Mouse (Mus musculus) erythroblast, embryonic 14.5 days (primary cell): ENCODE data around the gene Gns. TPM values are rescaled to one million over a fixed set of nuclear protein-coding genes. Genes with fewer than 3 reads are reported as not detected.

Experiments used
- H3K27me3 ChIP-seq: 2 replicates; pipeline ENCODE4 v1.6.1; 2012; ENCODE audit warnings: inconsistent platforms; ENCODE audit not compliant: control insufficient read depth
- H3K36me3 ChIP-seq: 2 replicates; pipeline ENCODE4 v1.6.1; 2012; ENCODE audit warnings: mild to moderate bottlenecking, inconsistent platforms; ENCODE audit not compliant: control insufficient read depth
- H3K4me1 ChIP-seq: 2 replicates; pipeline ENCODE4 v1.6.1; 2012; ENCODE audit warnings: inconsistent platforms; ENCODE audit not compliant: control insufficient read depth
- H3K4me3 ChIP-seq: replicated peaks from 2 replicates; pipeline ENCODE3; 2012; ENCODE audit warnings: moderate library complexity, mild to moderate bottlenecking, inconsistent platforms
- H3K9me3 ChIP-seq: 2 replicates; pipeline ENCODE4 v1.6.1; 2012; ENCODE audit warnings: low read length, inconsistent platforms, mixed read lengths; ENCODE audit not compliant: control insufficient read depth
- GATA1 ChIP-seq: IDR thresholded peaks from 2 replicates; pipeline ENCODE4 v1.6.1; 2012; ENCODE audit warnings: low read length, inconsistent platforms, mixed read lengths
- TAL1 ChIP-seq: IDR thresholded peaks from 3 replicates; pipeline ENCODE4 v1.6.1; 2012; ENCODE audit warnings: low read length, inconsistent platforms, mixed read lengths
- polyA plus RNA-seq: library from polyadenylated mRNA; stranded (reverse); fragments of >175 nt; gene quantifications from 2 replicates; pipeline ENCODE4 v1.2.3, GENCODE M21; 2012

Gene Gns
- polyA plus RNA-seq, 1 experiment, result 0.21 TPM

DNA sequence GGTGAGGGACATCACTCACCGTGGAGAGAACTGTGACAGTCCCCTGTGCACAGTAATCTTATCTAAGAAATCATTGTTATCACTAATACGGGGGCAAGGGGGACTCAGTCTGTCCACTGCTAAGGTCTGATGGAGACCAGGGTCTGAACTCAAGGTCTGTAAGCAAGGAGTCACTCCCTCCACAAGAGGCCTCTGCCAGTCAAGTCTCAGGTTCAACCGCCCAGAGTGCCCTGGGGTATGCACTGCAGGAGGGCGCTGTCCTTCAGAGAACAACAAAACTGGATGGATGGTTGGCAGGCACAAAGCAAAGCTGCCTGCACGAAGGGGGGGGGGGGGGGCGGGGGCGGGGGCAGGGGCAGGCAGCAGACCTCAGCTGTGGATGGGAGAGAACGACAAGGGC, 73.2 kb downstream of the Gns start:
- Histone ChIP-seq H3K36me3 (no peaks in the 10 kb centered on the region; the same call in 1 of the 2 replicates), H3K4me1 (peaks cover 2% of the 10 kb centered on the region), H3K27me3 (no peaks in the 10 kb centered on the region), H3K9me3 (no peaks in the 10 kb centered on the region), H3K4me3 (no peak overlapping the region)
- TF ChIP-seq GATA1 (no peak), TAL1 (no peak)

DNA sequence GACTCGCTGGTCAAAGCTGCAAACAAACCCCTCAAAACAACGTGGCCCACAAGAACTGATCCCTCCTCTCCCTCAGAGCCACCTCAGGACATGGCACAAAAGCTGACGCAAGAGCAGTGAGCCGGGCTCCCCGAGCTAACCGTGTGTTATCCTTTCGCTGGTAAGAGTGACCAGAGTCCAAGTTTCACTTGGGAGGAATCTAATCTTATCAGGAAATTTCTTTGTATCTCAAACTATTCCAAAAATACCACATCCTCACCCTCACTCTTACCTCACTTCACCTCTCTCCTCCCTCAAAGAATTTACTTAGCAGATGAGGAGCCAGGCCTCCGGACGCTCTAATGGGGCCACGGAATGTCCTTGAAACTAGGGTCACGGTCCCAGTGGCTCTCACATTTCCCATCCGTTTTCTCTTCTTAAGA, 74.4 kb downstream of the Gns start:
- Histone ChIP-seq H3K9me3 (no peaks in the 10 kb centered on the region), H3K4me3 (no peak overlapping the region), H3K4me1 (no peaks in the 10 kb centered on the region), H3K36me3 (no peaks in the 10 kb centered on the region; the same call in 1 of the 2 replicates), H3K27me3 (no peaks in the 10 kb centered on the region)
- TF ChIP-seq GATA1, result no peak
- no peak for TF ChIP-seq TAL1

DNA sequence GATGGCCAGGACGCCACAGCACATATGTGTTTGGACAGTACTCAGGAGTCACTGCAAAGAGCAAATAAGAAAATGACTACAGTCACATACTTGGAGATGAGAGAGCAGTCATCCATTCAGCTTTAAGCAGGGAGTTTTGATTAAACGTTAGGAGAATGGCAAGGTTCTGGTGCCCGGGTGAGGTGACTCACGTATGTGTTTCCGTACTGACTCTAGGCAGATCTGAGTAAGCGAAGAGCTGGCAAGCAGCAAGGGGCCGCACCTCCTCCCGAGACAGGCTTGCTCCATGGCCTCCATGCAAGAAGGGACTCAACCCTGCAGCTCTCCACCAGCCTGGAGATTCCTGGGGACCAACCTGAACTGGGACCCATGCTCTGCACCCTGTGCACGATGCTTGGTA, 78.9 kb downstream of the Gns start:
- H3K4me3 ChIP-seq, result no peak overlapping the region
- TF ChIP-seq TAL1 (no peak), GATA1 (no peak)
- no peaks in the 10 kb centered on the region for H3K27me3 ChIP-seq
- H3K4me1 ChIP-seq, result no peaks in the 10 kb centered on the region
- H3K36me3 ChIP-seq, result no peaks in the 10 kb centered on the region; the same call in 1 of the 2 replicates
- H3K9me3 ChIP-seq, result no peaks in the 10 kb centered on the region

DNA sequence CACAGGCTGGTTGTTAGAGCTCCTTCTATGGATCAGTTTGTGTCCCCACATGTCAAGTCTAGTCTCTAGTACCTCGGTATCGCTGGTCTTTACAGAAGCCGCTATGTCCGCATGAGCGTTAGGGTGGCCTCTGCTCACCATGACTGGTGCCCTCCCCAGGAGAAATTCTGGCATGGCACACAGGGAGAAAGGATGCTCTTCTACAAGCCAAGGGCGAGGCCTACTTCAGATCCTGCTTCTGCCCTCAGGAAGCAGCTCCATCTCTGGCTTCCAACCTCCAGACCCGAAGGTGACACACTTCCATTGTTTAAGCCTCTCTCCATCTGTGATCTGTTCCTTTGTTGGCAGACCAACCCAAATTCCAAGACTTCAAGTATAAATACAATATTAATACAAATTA, 79.3 kb downstream of the Gns start:
- Histone ChIP-seq H3K27me3 (no peaks in the 10 kb centered on the region), H3K4me1 (no peaks in the 10 kb centered on the region), H3K36me3 (no peaks in the 10 kb centered on the region; the same call in 1 of the 2 replicates), H3K9me3 (no peaks in the 10 kb centered on the region), H3K4me3 (no peak overlapping the region)
- TF ChIP-seq GATA1 (no peak), TAL1 (no peak)

DNA sequence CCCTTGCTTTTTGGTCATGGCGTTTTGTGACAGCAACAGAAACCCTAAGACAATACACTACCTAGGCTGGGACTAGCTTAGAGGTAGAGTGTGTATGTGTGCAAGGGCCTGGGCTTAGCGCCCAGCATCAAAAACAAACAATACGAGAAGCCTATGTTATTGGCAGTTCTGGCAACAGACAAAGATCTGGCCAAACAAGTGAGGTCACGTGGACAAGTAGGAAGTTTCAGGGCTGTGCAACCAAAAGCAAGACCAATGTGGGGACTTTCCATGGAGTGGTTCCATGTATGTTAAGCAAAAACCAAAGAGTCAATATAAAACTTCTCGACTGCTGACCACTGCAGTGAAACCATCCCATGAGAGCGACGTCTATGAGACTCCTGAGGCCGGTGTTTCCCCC, 80.9 kb downstream of the Gns start:
- no peak overlapping the region for H3K4me3 ChIP-seq
- H3K27me3 ChIP-seq, result no peaks in the 10 kb centered on the region
- no peaks in the 10 kb centered on the region for H3K9me3 ChIP-seq
- no peaks in the 10 kb centered on the region; the same call in 1 of the 2 replicates for H3K36me3 ChIP-seq
- no peaks in the 10 kb centered on the region for H3K4me1 ChIP-seq
- TF ChIP-seq TAL1, result no peak
- TF ChIP-seq GATA1, result no peak

Other genes starting within 250 kb of the Gns start
- gene Tbc1d30, start 13.8 kb upstream of the Gns start, polyA plus RNA-seq, result not detected in 2 replicates
- 0.06 and 0.07 TPM in 2 replicates for gene Rassf3, start 111.3 kb downstream of the Gns start, polyA plus RNA-seq
- gene Tbk1, start 221.7 kb downstream of the Gns start, polyA plus RNA-seq, result 0.09 and 0.18 TPM in 2 replicates